Mouse (Mus musculus) spleen, postnatal 10 days (tissue): ENCODE measurements around the gene Pdik1l.

ENCODE experiments used
- DNase-seq, 2 experiments: peaks; one replicate each; pipeline ENCODE4 v3.0.0; 2021 to 2022; ENCODE audit warnings: low spot score in 2 of 2

Gene Pdik1l

GRCm38 (mm10) chr4:134238279-134238651, 49.4 kb downstream of the Pdik1l start, which contains the start of gene Cnksr1:
Gene Cnksr1, minus strand, starts transcription at chr4:134238399.
- DNase-seq, result no peak

DNA sequence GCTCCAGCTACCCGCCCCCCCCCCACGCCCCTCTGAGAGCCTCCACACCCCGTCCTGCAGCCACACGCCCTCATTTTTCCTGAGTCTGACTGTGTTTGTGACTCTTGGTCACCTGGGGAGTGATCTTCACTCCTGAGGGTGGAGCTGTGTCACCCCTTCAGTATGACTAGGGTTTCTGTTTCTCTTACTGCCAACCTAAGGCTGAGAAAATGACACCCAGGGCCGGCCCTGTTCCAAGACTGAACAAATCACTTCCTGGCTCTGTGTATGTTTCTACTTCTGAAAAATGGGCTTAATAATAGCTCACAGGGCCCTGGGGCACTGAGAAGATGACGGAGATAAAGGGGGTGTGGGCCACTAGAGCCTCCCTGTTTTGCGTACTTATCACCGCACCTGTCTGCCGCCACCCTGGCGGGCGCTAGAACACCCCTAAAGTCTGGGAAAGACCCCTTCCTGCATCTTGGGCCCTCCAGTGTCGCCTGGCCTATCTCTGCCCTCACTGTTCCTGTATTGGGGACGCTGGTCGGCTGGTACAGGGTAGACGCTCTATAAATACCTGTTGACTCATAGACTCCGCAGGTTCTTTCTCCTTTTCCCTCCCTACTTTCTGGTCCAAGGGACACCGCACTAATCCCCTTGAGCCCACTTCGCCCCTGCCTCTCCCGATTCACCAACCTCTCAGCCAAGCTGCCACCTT, 50.0 kb downstream of the Pdik1l start:
- no peak for DNase-seq

DNA sequence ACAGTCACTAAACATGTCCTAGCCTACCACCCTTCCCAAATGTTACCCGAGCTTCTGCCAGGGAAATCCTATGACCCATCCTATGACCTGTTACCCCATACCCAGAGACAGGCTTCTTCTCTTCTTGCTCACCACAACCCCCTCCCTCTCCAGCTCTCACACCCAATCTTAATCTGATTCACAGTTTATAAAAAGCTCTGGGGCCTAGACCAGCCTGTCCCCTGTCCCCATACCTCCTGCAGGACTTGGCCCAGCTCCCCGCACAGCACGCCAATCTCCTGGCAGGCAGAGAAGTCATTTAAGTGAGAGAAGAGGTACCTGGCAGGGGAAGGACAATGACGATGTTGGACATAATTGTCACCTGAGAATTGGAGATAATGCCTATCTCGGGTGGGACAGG, 52.8 kb downstream of the Pdik1l start:
- no peak for DNase-seq

GRCm38 (mm10) chr4:134230431-134230830, 57.3 kb downstream of the Pdik1l start:
- DNase-seq, result no peak

GRCm38 (mm10) chr4:134227194-134227593, 60.5 kb downstream of the Pdik1l start, which contains the start of gene Catsper4:
Gene Catsper4, minus strand, starts transcription at chr4:134227383.
- no peak for DNase-seq
